Mouse (Mus musculus): ENCODE data around the gene Tmem243. TPM values are rescaled to one million over a fixed set of nuclear protein-coding genes. Genes with fewer than 3 reads are reported as not detected.
"Not testable (repeated sequence)": the region's sequence is repeated elsewhere in the genome, so short reads cannot be mapped to it uniquely, and the experiment has no call there.

Gene Tmem243
- polyA plus RNA-seq, 1 experiment from 2014 or later, result 15.3 TPM

- Histone ChIP-seq H3K27ac (peak within 1 kb of the TSS; percentile 100), H3K36me3 (0 out of 2 replicates have a peak, but pooled peaks cover 5% of the 10 kb centered on the region), H3K4me1 (replicated peaks) (peaks cover 33% of the 10 kb centered on the region), H3K27me3 (no peaks in the 10 kb centered on the region), H3K4me3 (replicated peaks) (peak within 1 kb of the TSS; percentile 94), H3K9me3 (no peaks in the 10 kb centered on the region), H3K9ac (replicated peaks) (peak within 1 kb of the TSS; percentile 95), H3K4me2 (replicated peaks) (peak within 1 kb of the TSS; percentile 69)
- ATAC-seq, result peak; percentile 97
- WGBS, result under 1% methylated on average over 56 of the region's 64 CpGs
Observed at GRCm38 (mm10) chr5:9161456-9162041, 61.1 kb downstream of the Tmem243 start, which contains the start of gene Dmtf1. Gene Dmtf1, minus strand, starts transcription at chr5:9161776.

GRCm38 (mm10) chr5:9162088-9162487 lies 61.6 kb downstream of the Tmem243 start:
- peaks cover 29% of the 10 kb centered on the region for H3K4me1 ChIP-seq (replicated peaks)
- H3K36me3 ChIP-seq, result 0 out of 2 replicates have a peak, but pooled peaks cover 3% of the 10 kb centered on the region
- H3K27ac ChIP-seq, result peak overlapping the region; percentile 100
- H3K9me3 ChIP-seq, result no peaks in the 10 kb centered on the region
- H3K9ac ChIP-seq (replicated peaks), result peak overlapping the region; percentile 74
- H3K4me3 ChIP-seq (replicated peaks), result peak overlapping the region; percentile 94
- no peaks in the 10 kb centered on the region for H3K27me3 ChIP-seq
- ATAC-seq, result peak; percentile 47
- peak overlapping the region; percentile 69 for H3K4me2 ChIP-seq (replicated peaks)
- 18% methylated on average over 7 of the region's 7 CpGs for whole genome bisulfite sequencing

GRCm38 (mm10) chr5:9163411-9163810 lies 62.9 kb downstream of the Tmem243 start:
- Histone ChIP-seq H3K27me3 (no peaks in the 10 kb centered on the region), H3K4me2 (replicated peaks) (no peak overlapping the region), H3K4me3 (replicated peaks) (no peak overlapping the region), H3K27ac (no peak overlapping the region), H3K9ac (replicated peaks) (no peak overlapping the region), H3K9me3 (no peaks in the 10 kb centered on the region), H3K36me3 (no peaks in the 10 kb centered on the region), H3K4me1 (replicated peaks) (peaks cover 24% of the 10 kb centered on the region)
- WGBS, result 99% methylated on average over 3 of the region's 3 CpGs
- no peak for ATAC-seq

GRCm38 (mm10) chr5:9165151-9165550 lies 64.7 kb downstream of the Tmem243 start:
- not testable (repeated sequence) for ATAC-seq; H3K9ac ChIP-seq (replicated peaks); H3K4me3 ChIP-seq (replicated peaks); H3K4me2 ChIP-seq (replicated peaks); H3K27ac ChIP-seq; H3K9me3 ChIP-seq; H3K36me3 ChIP-seq; H3K27me3 ChIP-seq; H3K4me1 ChIP-seq (replicated peaks)
- 85% methylated on average over 10 of the region's 10 CpGs for WGBS

- peaks cover 7% of the 10 kb centered on the region for H3K4me1 ChIP-seq (replicated peaks)
Observed at GRCm38 (mm10) chr5:9166366-9166765, 65.9 kb downstream of the Tmem243 start.

GRCm38 (mm10) chr5:9169328-9170005 lies 69.0 kb downstream of the Tmem243 start:
- H3K4me2 ChIP-seq (replicated peaks); H3K27me3 ChIP-seq; H3K9ac ChIP-seq (replicated peaks); H3K4me1 ChIP-seq (replicated peaks); H3K36me3 ChIP-seq; H3K9me3 ChIP-seq; H3K27ac ChIP-seq; H3K4me3 ChIP-seq (replicated peaks): not testable (repeated sequence)
- ATAC-seq, result peak; percentile 74
- WGBS, result 74% methylated on average over 5 of the region's 5 CpGs

More at GRCm38 (mm10) chr5:9166366-9166765, 65.9 kb downstream of the Tmem243 start:
- Histone ChIP-seq H3K27ac (no peak overlapping the region), H3K9me3 (no peaks in the 10 kb centered on the region), H3K36me3 (no peaks in the 10 kb centered on the region), H3K27me3 (no peaks in the 10 kb centered on the region), H3K4me3 (replicated peaks) (no peak overlapping the region), H3K9ac (replicated peaks) (no peak overlapping the region), H3K4me2 (replicated peaks) (no peak overlapping the region)
- ATAC-seq, result no peak
- WGBS, result 79% methylated on average over 8 of the region's 8 CpGs

GRCm38 (mm10) chr5:9173295-9173694 lies 72.8 kb downstream of the Tmem243 start:
- no peaks in the 10 kb centered on the region for H3K9me3 ChIP-seq
- H3K9ac ChIP-seq (replicated peaks), result no peak overlapping the region
- H3K4me2 ChIP-seq (replicated peaks), result no peak overlapping the region
- no peaks in the 10 kb centered on the region for H3K4me1 ChIP-seq (replicated peaks)
- ATAC-seq, result no peak
- H3K27ac ChIP-seq, result no peak overlapping the region
- 80% methylated on average over 2 of the region's 2 CpGs for WGBS
- no peaks in the 10 kb centered on the region for H3K27me3 ChIP-seq
- H3K36me3 ChIP-seq, result no peaks in the 10 kb centered on the region
- no peak overlapping the region for H3K4me3 ChIP-seq (replicated peaks)

- Histone ChIP-seq H3K27me3 (no peaks in the 10 kb centered on the region), H3K4me3 (replicated peaks) (no peak overlapping the region), H3K9ac (replicated peaks) (no peak overlapping the region), H3K4me2 (replicated peaks) (no peak overlapping the region), H3K36me3 (no peaks in the 10 kb centered on the region), H3K9me3 (no peaks in the 10 kb centered on the region), H3K27ac (no peak overlapping the region), H3K4me1 (replicated peaks) (no peaks in the 10 kb centered on the region)
- WGBS, result 85% methylated on average over 1 of the region's 1 CpGs
- ATAC-seq, result no peak
Observed at GRCm38 (mm10) chr5:9186467-9186866, 86.0 kb downstream of the Tmem243 start.

Other genes starting within 250 kb of the Tmem243 start
- 0.54 and 0.63 TPM in 2 replicates for gene Abcb4, start 207.0 kb upstream of the Tmem243 start, polyA plus RNA-seq (2015; fragmentation: Nextera tagmentation; extraction: Ambion mirVana)
- 17.8 and 19.2 TPM in 2 replicates for gene Crot, start 103.3 kb upstream of the Tmem243 start, polyA plus RNA-seq (2015; fragmentation: Nextera tagmentation; extraction: Ambion mirVana)
- gene Dmtf1, start 61.1 kb downstream of the Tmem243 start, polyA plus RNA-seq (2015; fragmentation: Nextera tagmentation; extraction: Ambion mirVana), result 70.1 and 72.7 TPM in 2 replicates
- 10.9 and 11.1 TPM in 2 replicates for gene 9330182L06Rik, start 165.4 kb downstream of the Tmem243 start, polyA plus RNA-seq (2015; fragmentation: Nextera tagmentation; extraction: Ambion mirVana)

All from midbrain, embryonic 13.5 days (tissue).